18 mouse cellular contexts compared by ENCODE assay signal in the genomic region with DNA sequence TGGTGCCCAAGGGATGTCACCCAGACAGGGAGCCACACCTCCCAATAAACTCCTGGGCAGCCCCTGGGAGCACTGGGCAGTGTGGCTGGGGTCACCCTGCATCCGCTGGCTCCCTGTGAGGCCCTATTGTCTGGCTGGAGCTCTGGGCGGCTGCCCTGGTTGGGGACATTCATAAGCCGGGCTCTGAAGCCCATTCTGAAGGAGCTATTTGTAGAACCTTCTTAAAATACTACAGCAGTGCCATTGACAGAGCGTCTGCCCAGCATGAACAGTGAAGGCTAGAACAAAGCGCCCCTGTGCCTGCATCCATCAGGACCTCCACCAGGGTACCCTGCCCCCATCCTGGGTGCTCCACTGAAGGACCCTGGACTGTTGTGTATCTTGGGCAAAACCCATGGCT.
A peak's percentile ranks its signal among the peaks of the same experiment; 100 is the strongest.
DNase-seq lines count a peak whose midpoint lies in the region; ATAC-seq and TF ChIP-seq lines count a peak whose summit lies in the region.
"Had no signal": no experiment of that assay in that cellular context is flagged by ENCODE, and none has a peak within 500 bp of the region (broad histone marks: within the 10 kb centered on the region; RNA-seq: fewer than 3 reads in every experiment).

No protein-coding gene starts in this region.

- no peak for TF ChIP-seq POLR2A in heart, adult 2 months (IDR thresholded peaks at IDR 0.05; ENCODE audit: insufficient read depth, low read depth, low read length)

- peak; percentile 28; the same call in 1 of the 2 replicates for ATAC-seq in heart, embryonic 14.5 days (ENCODE audit: insufficient number of reproducible peaks, insufficient read depth, low FRiP score, low read depth)
- ATAC-seq: CD4-positive, CD25-positive, alpha-beta regulatory T cell, adult 4 months had no signal

- H3K4me2 ChIP-seq in heart, embryonic 14.5 days (ENCODE audit: low read length), result peak overlapping the region; percentile 29; the same call in 1 of the 2 replicates
- H3K4me2 ChIP-seq: lung, embryonic 15.5 days had no signal

- H3K36me3 ChIP-seq in heart, adult 2 months (ENCODE audit: control insufficient read depth, insufficient read depth, low read length), result no peaks in the 10 kb centered on the region
- H3K36me3 ChIP-seq in embryonic facial prominence, embryonic 10.5 days (replicated peaks), result no peaks in the 10 kb centered on the region
- H3K36me3 ChIP-seq in heart, embryonic 14.5 days (ENCODE audit: control insufficient read depth, insufficient read depth, low read length), result no peaks in the 10 kb centered on the region
- H3K36me3 ChIP-seq: lung, embryonic 15.5 days had no signal

- intact Hi-C loops in heart, adult 2 months (cut with DNase I), result no loop called here
- intact Hi-C loops in heart, postnatal 14 days (cut with DNase I), result no loop called here
- intact Hi-C loops in left cerebral cortex, postnatal 4 days (cut with DNase I), result no loop called here

- no peaks in the 10 kb centered on the region for H3K9me3 ChIP-seq in embryonic facial prominence, embryonic 10.5 days
- no peaks in the 10 kb centered on the region for H3K9me3 ChIP-seq in heart, embryonic 14.5 days (ENCODE audit: control insufficient read depth, low read length)
- H3K9me3 ChIP-seq: lung, embryonic 15.5 days had no signal

- no peaks in the 10 kb centered on the region for H3K79me2 ChIP-seq in heart, adult 2 months (replicated peaks; ENCODE audit: control insufficient read depth, insufficient read depth, low read length)

- H3K27ac ChIP-seq in heart, adult 2 months, result peak overlapping the region; percentile 31
- peak overlapping the region; percentile 14 for H3K27ac ChIP-seq in embryonic facial prominence, embryonic 10.5 days (replicated peaks)
- H3K27ac ChIP-seq in heart, embryonic 14.5 days (replicated peaks in 1 of 2; ENCODE audit: control insufficient read depth in 1 of 2, insufficient read depth in 1 of 2, low read depth in 2 of 2, low read length in 2 of 2), result peak overlapping the region in 1 of 2 experiments; percentile 20; a peak in 1 of 4 replicates
- H3K27ac ChIP-seq: lung, embryonic 15.5 days had no signal

- peaks cover 3% of the 10 kb centered on the region for H3K4me1 ChIP-seq in heart, adult 2 months (ENCODE audit: control insufficient read depth, insufficient read depth, low read length)
- peaks cover 21% of the 10 kb centered on the region for H3K4me1 ChIP-seq in embryonic facial prominence, embryonic 10.5 days
- peaks cover 18 to 27% of the 10 kb centered on the region in 2 experiments for H3K4me1 ChIP-seq in heart, embryonic 14.5 days (ENCODE audit: control insufficient read depth in 2 of 2, insufficient read depth in 2 of 2, low read length in 2 of 2)

- no peak for TF ChIP-seq CTCF in heart, adult 2 months (IDR thresholded peaks at IDR 0.05)

- H3K27me3 ChIP-seq in heart, adult 2 months (ENCODE audit: control insufficient read depth, insufficient read depth, low read length), result no peaks in the 10 kb centered on the region
- H3K27me3 ChIP-seq in embryonic facial prominence, embryonic 10.5 days (replicated peaks; ENCODE audit: low read depth, poor library complexity, severe bottlenecking), result peaks cover 9% of the 10 kb centered on the region; the same call in 1 of the 2 replicates
- H3K27me3 ChIP-seq in heart, embryonic 14.5 days (ENCODE audit: control insufficient read depth, insufficient read depth, low read length), result peaks cover 6% of the 10 kb centered on the region; the same call in 1 of the 2 replicates
- H3K27me3 ChIP-seq: lung, embryonic 15.5 days had no signal

- peak in 1 of 2 experiments; percentile 41 for DNase-seq in heart, adult 2 months
- DNase-seq in heart, postnatal 14 days, result no peak
- peak; percentile 23 to 33 for DNase-seq in left cerebral cortex, adult 9 months (ENCODE audit: low spot score in 2 of 2)
- no peak for DNase-seq in left cerebral cortex, postnatal 4 days
- no peak for DNase-seq in embryonic facial prominence, embryonic 10.5 days (ENCODE audit: low spot score)
- DNase-seq in lung, postnatal 36 days, result no peak
- no peak for DNase-seq in kidney, adult 9 months
- DNase-seq: cerebellum, adult 2 months; gastrocnemius, postnatal 14 days; kidney, postnatal 10 days; liver; retina, postnatal 1 day; thymus, adult 2 months had no signal

- no peak overlapping the region for H3K4me3 ChIP-seq in heart, adult 2 months
- no peak overlapping the region for H3K4me3 ChIP-seq in embryonic facial prominence, embryonic 10.5 days
- H3K4me3 ChIP-seq in heart, embryonic 14.5 days (ENCODE audit: control insufficient read depth in 1 of 2, insufficient read depth in 1 of 2, low read depth in 1 of 2, low read length in 2 of 2), result no peak overlapping the region
- H3K4me3 ChIP-seq: erythroblast, embryonic 14.5 days; lung, embryonic 15.5 days; myocyte had no signal

- no peak for TF ChIP-seq EP300 in heart, adult 2 months (IDR thresholded peaks at IDR 0.05; ENCODE audit: insufficient read depth, low read depth, low read length)

- 46% methylated on average over 5 of the region's 5 CpGs for WGBS in heart, adult 2 months
- 46% methylated on average over 5 of the region's 5 CpGs for WGBS in embryonic facial prominence, embryonic 10.5 days
- 38% methylated on average over 5 of the region's 5 CpGs for WGBS in heart, embryonic 14.5 days

- H3K9ac ChIP-seq in heart, adult 2 months (ENCODE audit: low read depth, low read length), result no peak overlapping the region
- H3K9ac ChIP-seq in heart, embryonic 14.5 days (ENCODE audit: low read length), result no peak overlapping the region
- H3K9ac ChIP-seq: lung, embryonic 15.5 days had no signal

Comparison
In these comparisons a context has a peak if more than half of its experiments do, and no peak if none do; other contexts are left out.
1. DNase-seq: peak in left cerebral cortex, adult 9 months (2 of 2); none in heart, postnatal 14 days (0 of 2), left cerebral cortex, postnatal 4 days (single experiment), embryonic facial prominence, embryonic 10.5 days (single experiment), lung, postnatal 36 days (single experiment) and kidney, adult 9 months (single experiment).